Mouse (Mus musculus): ENCODE results near the gene St3gal6. TPM values are rescaled to one million over a fixed set of nuclear protein-coding genes. Genes with fewer than 3 reads are reported as not detected.

St3gal6 gene
- total RNA-seq (2012; rRNA removed) = 0.90 and 2.2 TPM in 2 replicates

- H3K9me3 ChIP-seq (ENCODE audit: control insufficient read depth, insufficient read depth, low read depth, low read length) = no peaks in the 10 kb centered on the region
- H3K4me1 ChIP-seq (ENCODE audit: control insufficient read depth in 2 of 2, insufficient read depth in 2 of 2, low read length in 2 of 2, poor library complexity in 1 of 2) = no peaks in the 10 kb centered on the region
- peak within 1 kb of the TSS; percentile 57 for H3K9ac ChIP-seq (ENCODE audit: insufficient read depth, low read depth, low read length, poor library complexity, severe bottlenecking)
- no peak for DNase-seq (ENCODE audit: low read depth, low spot score)
- H3K4me3 ChIP-seq (ENCODE audit: insufficient read depth in 1 of 2, low read depth in 1 of 2, low read length in 2 of 2, poor library complexity in 1 of 2, severe bottlenecking in 1 of 2) = peak within 1 kb of the TSS; percentile 73 to 76
- in situ Hi-C loops (cut with MboI; ENCODE audit: low sequenced_read_pairs in 2 of 2, unreplicated experiment in 2 of 2) = no loop called here
- TF ChIP-seq MAFK (IDR thresholded peaks at IDR 0.05; ENCODE audit: insufficient read depth, low read depth, low read length) = no peak
- TF ChIP-seq HCFC1 (IDR thresholded peaks at IDR 0.05; ENCODE audit: borderline replicate concordance, insufficient read depth, low read length) = no peak
- no peak for TF ChIP-seq ZNF384 (IDR thresholded peaks at IDR 0.05; ENCODE audit: low read depth, low read length)
- no peaks in the 10 kb centered on the region for H3K36me3 ChIP-seq (ENCODE audit: control insufficient read depth, insufficient read depth, low read length, poor library complexity, severe bottlenecking)
- H3K27ac ChIP-seq (ENCODE audit: insufficient read depth, low read depth, low read length, poor library complexity, severe bottlenecking) = no peak within 1 kb of the TSS
These were observed at the start of gene St3gal6 for GRCm38 (mm10) chr16:58523972-58524850. Gene St3gal6 (minus strand): TSS chr16:58524243.

- no peak overlapping the region for H3K27ac ChIP-seq (ENCODE audit: insufficient read depth, low read depth, low read length, poor library complexity, severe bottlenecking)
- H3K9ac ChIP-seq (ENCODE audit: insufficient read depth, low read depth, low read length, poor library complexity, severe bottlenecking) = no peak overlapping the region
- TF ChIP-seq ZC3H11A (IDR thresholded peaks at IDR 0.05; ENCODE audit: borderline replicate concordance, low read depth, low read length) = no peak
- TF ChIP-seq CHD2 (IDR thresholded peaks at IDR 0.05; ENCODE audit: low read depth, low read length) = no peak
- no peak for TF ChIP-seq ZNF384 (IDR thresholded peaks at IDR 0.05; ENCODE audit: low read depth, low read length)
- no peak for TF ChIP-seq HCFC1 (IDR thresholded peaks at IDR 0.05; ENCODE audit: borderline replicate concordance, insufficient read depth, low read length)
- TF ChIP-seq MAFK (IDR thresholded peaks at IDR 0.05; ENCODE audit: insufficient read depth, low read depth, low read length) = no peak
- DNase-seq (ENCODE audit: low read depth, low spot score) = no peak
- no peaks in the 10 kb centered on the region for H3K9me3 ChIP-seq (ENCODE audit: control insufficient read depth, insufficient read depth, low read depth, low read length)
- H3K4me1 ChIP-seq (ENCODE audit: control insufficient read depth in 2 of 2, insufficient read depth in 2 of 2, low read length in 2 of 2, poor library complexity in 1 of 2) = no peaks in the 10 kb centered on the region
- in situ Hi-C loops (cut with MboI; ENCODE audit: low sequenced_read_pairs in 2 of 2, unreplicated experiment in 2 of 2) = no loop called here
- no peaks in the 10 kb centered on the region for H3K36me3 ChIP-seq (ENCODE audit: control insufficient read depth, insufficient read depth, low read length, poor library complexity, severe bottlenecking)
- H3K4me3 ChIP-seq (ENCODE audit: insufficient read depth in 1 of 2, low read depth in 1 of 2, low read length in 2 of 2, poor library complexity in 1 of 2, severe bottlenecking in 1 of 2) = no peak overlapping the region
These were observed 46.7 kb upstream of the St3gal6 start for GRCm38 (mm10) chr16:58570694-58571264.

DNA sequence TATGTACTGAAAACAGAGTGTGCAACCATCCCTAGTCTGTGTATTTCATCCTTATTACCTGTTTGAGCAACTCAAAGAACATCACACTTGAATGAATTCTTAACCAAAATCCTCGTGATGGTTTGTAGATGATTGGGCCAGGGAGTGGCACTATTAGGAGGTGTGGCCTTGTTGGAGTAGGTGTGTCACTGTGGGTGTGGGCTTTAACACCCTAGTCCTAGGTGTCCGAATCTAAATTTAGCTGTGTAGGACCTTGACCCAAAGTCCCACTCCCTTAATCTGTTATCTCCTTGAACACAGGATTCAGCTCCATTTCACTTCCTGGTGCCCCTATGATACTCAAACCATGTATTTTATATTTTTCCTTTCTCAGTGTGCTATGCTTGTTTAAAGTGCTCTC is 37.2 kb upstream of the St3gal6 start:
- no peak for TF ChIP-seq ZNF384 (IDR thresholded peaks at IDR 0.05; ENCODE audit: low read depth, low read length)
- no peak for TF ChIP-seq ZC3H11A (IDR thresholded peaks at IDR 0.05; ENCODE audit: borderline replicate concordance, low read depth, low read length)
- no peak for TF ChIP-seq MAFK (IDR thresholded peaks at IDR 0.05; ENCODE audit: insufficient read depth, low read depth, low read length)
- no peak for TF ChIP-seq HCFC1 (IDR thresholded peaks at IDR 0.05; ENCODE audit: borderline replicate concordance, insufficient read depth, low read length)
- Histone ChIP-seq H3K9ac (ENCODE audit: insufficient read depth, low read depth, low read length, poor library complexity, severe bottlenecking) (no peak overlapping the region), H3K27ac (ENCODE audit: insufficient read depth, low read depth, low read length, poor library complexity, severe bottlenecking) (no peak overlapping the region), H3K4me3 (ENCODE audit: insufficient read depth in 1 of 2, low read depth in 1 of 2, low read length in 2 of 2, poor library complexity in 1 of 2, severe bottlenecking in 1 of 2) (no peak overlapping the region), H3K36me3 (ENCODE audit: control insufficient read depth, insufficient read depth, low read length, poor library complexity, severe bottlenecking) (no peaks in the 10 kb centered on the region), H3K9me3 (ENCODE audit: control insufficient read depth, insufficient read depth, low read depth, low read length) (no peaks in the 10 kb centered on the region), H3K4me1 (ENCODE audit: control insufficient read depth in 2 of 2, insufficient read depth in 2 of 2, low read length in 2 of 2, poor library complexity in 1 of 2) (no peaks in the 10 kb centered on the region)
- in situ Hi-C loops (cut with MboI; ENCODE audit: low sequenced_read_pairs in 2 of 2, unreplicated experiment in 2 of 2) = no loop called here
- DNase-seq (ENCODE audit: low read depth, low spot score) = no peak

DNA sequence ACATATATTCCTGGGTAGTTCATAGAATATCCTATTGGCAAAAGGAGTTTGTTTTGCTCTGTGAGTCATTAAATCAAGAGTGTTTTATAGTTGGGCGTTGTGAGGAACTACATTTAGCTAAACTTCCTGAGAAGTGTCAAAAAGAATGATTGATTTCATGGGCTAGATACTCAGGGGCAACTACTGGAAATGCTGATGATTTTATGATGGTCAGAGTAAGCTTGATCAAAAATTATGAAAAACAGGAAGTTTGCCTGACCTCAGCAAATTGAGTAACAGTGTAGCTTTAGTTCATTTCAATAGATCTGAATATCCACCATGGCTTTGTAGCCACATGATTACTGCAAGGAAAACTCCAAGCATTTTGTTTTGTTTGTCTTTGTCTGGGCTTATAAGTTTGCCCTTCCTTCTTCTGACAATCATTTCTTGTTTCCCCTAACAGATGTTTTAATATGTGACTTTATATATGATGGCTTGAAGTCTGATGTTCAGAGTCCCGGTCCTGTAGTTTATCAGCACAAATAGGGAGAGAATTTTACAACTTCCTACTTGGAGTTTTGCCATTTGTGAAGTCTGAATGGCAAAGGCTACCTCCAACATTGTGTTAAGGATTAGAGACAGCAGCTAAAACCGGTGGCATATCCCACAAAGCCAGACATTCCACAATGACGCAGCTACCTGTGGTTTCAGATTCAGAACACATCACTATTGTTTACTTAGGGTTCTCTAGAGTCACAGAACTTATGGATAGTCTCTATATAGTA is 32.2 kb upstream of the St3gal6 start:
- DNase-seq (ENCODE audit: low read depth, low spot score) = no peak
- Histone ChIP-seq H3K36me3 (ENCODE audit: control insufficient read depth, insufficient read depth, low read length, poor library complexity, severe bottlenecking) (no peaks in the 10 kb centered on the region), H3K27ac (ENCODE audit: insufficient read depth, low read depth, low read length, poor library complexity, severe bottlenecking) (no peak overlapping the region), H3K4me1 (ENCODE audit: control insufficient read depth in 2 of 2, insufficient read depth in 2 of 2, low read length in 2 of 2, poor library complexity in 1 of 2) (no peaks in the 10 kb centered on the region), H3K4me3 (ENCODE audit: insufficient read depth in 1 of 2, low read depth in 1 of 2, low read length in 2 of 2, poor library complexity in 1 of 2, severe bottlenecking in 1 of 2) (no peak overlapping the region), H3K9me3 (ENCODE audit: control insufficient read depth, insufficient read depth, low read depth, low read length) (no peaks in the 10 kb centered on the region), H3K9ac (ENCODE audit: insufficient read depth, low read depth, low read length, poor library complexity, severe bottlenecking) (no peak overlapping the region)
- in situ Hi-C loops (cut with MboI; ENCODE audit: low sequenced_read_pairs in 2 of 2, unreplicated experiment in 2 of 2) = no loop called here
- no peak for TF ChIP-seq ZNF384 (IDR thresholded peaks at IDR 0.05; ENCODE audit: low read depth, low read length)
- no peak for TF ChIP-seq CHD2 (IDR thresholded peaks at IDR 0.05; ENCODE audit: low read depth, low read length)
- no peak for TF ChIP-seq HCFC1 (IDR thresholded peaks at IDR 0.05; ENCODE audit: borderline replicate concordance, insufficient read depth, low read length)
- TF ChIP-seq MAFK (IDR thresholded peaks at IDR 0.05; ENCODE audit: insufficient read depth, low read depth, low read length) = no peak
- no peak for TF ChIP-seq ZC3H11A (IDR thresholded peaks at IDR 0.05; ENCODE audit: borderline replicate concordance, low read depth, low read length)
